Mouse (Mus musculus) fibroblast of lung, adult 2 months (primary cell): ENCODE measurements around the gene Osbp2.
"Not testable (repeated sequence)": the region's sequence is repeated elsewhere in the genome, so short reads cannot be mapped to it uniquely, and the experiment has no call there.

Source experiments
- DNase-seq: peaks from one replicate; pipeline ENCODE4 v3.0.0-alpha.2; 2011; ENCODE audit warnings: low read depth

Gene Osbp2

GRCm38 (mm10) chr11:3863454-3864112 lies at the start of gene Osbp2:
Gene Osbp2 (minus strand): TSS chr11:3863903.
- DNase-seq, result no peak

- no peak for DNase-seq
These were observed 49.2 kb upstream of the Osbp2 start for GRCm38 (mm10) chr11:3912875-3913271.

- DNase-seq, result no peak
These were observed 48.6 kb upstream of the Osbp2 start for GRCm38 (mm10) chr11:3912100-3912874.

- DNase-seq, result not testable (repeated sequence)
These were observed 47.7 kb upstream of the Osbp2 start for GRCm38 (mm10) chr11:3911440-3911839.

- no peak for DNase-seq
These were observed 47.0 kb upstream of the Osbp2 start for GRCm38 (mm10) chr11:3910513-3911310.

- DNase-seq, result no peak
These were observed 45.5 kb upstream of the Osbp2 start for GRCm38 (mm10) chr11:3909236-3909635.

GRCm38 (mm10) chr11:3905446-3905845 lies 41.7 kb upstream of the Osbp2 start:
- DNase-seq, result no peak

- no peak for DNase-seq
These were observed 41.0 kb upstream of the Osbp2 start for GRCm38 (mm10) chr11:3904673-3905072.

- DNase-seq, result peak; percentile 90
These were observed 39.3 kb upstream of the Osbp2 start for GRCm38 (mm10) chr11:3903046-3903445.

GRCm38 (mm10) chr11:3902516-3902915 lies 38.8 kb upstream of the Osbp2 start:
- no peak for DNase-seq

- no peak for DNase-seq
These were observed 36.6 kb upstream of the Osbp2 start for GRCm38 (mm10) chr11:3900296-3900695.

GRCm38 (mm10) chr11:3895933-3896332 lies 32.2 kb upstream of the Osbp2 start:
- no peak for DNase-seq

GRCm38 (mm10) chr11:3895458-3895857 lies 31.8 kb upstream of the Osbp2 start:
- DNase-seq, result no peak

- peak; percentile 79 for DNase-seq
These were observed 30.9 kb upstream of the Osbp2 start, which contains the start of the genes 4921536K21Rik and Dusp18 for GRCm38 (mm10) chr11:3894406-3895281. Gene 4921536K21Rik (minus strand): TSS chr11:3895098. Gene Dusp18 (plus strand): TSS chr11:3895240.

GRCm38 (mm10) chr11:3893970-3894369 lies 30.3 kb upstream of the Osbp2 start:
- no peak for DNase-seq

GRCm38 (mm10) chr11:3887331-3887730 lies 23.6 kb upstream of the Osbp2 start:
- DNase-seq, result no peak

GRCm38 (mm10) chr11:3883711-3884110 lies 20.0 kb upstream of the Osbp2 start:
- no peak for DNase-seq

- no peak for DNase-seq
These were observed 16.1 kb upstream of the Osbp2 start for GRCm38 (mm10) chr11:3879836-3880235.

GRCm38 (mm10) chr11:3878660-3879059 lies 15.0 kb upstream of the Osbp2 start:
- DNase-seq, result no peak

GRCm38 (mm10) chr11:3876419-3876818 lies 12.7 kb upstream of the Osbp2 start:
- DNase-seq, result no peak

- DNase-seq, result no peak
These were observed 640 bp upstream of the Osbp2 start for GRCm38 (mm10) chr11:3864343-3864742.
